Mouse (Mus musculus): ENCODE data around the gene Mgat5. TPM values are rescaled to one million over a fixed set of nuclear protein-coding genes. Genes with fewer than 3 reads are reported as not detected.

Gene Mgat5
- total and polyA plus RNA-seq, 3 experiments = 0.16 TPM; not detected in 2

DNA sequence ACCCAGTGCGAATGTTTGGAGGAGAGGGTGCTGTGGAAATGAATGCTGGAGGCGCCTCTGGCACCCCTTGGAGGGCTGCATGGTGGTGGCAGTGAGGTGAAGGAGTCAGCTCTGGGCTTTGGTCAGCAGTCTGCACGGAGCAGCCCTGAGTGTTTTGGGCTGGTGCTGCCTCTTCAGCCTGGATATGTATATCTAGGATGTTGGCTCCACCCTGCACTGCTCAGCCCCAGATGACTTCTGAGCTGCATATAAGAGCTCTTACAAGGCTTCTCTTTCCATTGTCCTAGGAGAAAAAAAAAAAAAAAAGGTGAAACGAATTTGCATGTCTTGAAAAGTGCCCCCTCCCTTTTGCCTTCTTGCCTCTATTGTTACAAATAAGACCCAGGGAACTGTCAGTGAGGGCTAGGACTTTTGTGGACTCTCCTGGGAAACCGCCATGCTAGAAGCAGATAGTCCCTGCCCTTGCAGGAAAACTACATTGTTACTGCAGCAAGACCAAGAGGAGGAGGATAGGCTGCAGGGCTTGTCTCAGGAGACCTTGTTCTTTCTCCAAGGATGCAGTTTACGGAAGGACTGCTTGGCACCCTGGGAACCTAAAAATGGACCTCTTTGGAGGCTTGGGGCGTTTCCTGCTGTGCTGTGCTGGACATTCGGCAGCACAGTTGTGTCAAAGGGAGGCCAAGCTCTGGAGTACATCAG is 109.0 kb downstream of the Mgat5 start:
- H3K9me3 ChIP-seq (replicated peaks) = peaks cover 76% of the 10 kb centered on the region
- H3K27me3 ChIP-seq (ENCODE audit: insufficient read depth, low read length) = no peaks in the 10 kb centered on the region
- ATAC-seq (ENCODE audit: extremely low read depth, insufficient number of reproducible peaks, low FRiP score, poor library complexity, severe bottlenecking) (no peak), DNase-seq (ENCODE audit: low spot score) (no peak)
- H3K4me1 ChIP-seq (ENCODE audit: insufficient read depth, low read depth, low read length) = no peaks in the 10 kb centered on the region
- H3K36me3 ChIP-seq (replicated peaks) = no peaks in the 10 kb centered on the region
- H3K4me3 ChIP-seq (ENCODE audit: low read depth, low read length) = no peak overlapping the region
- TF ChIP-seq GATA1 (IDR thresholded peaks at IDR 0.05; ENCODE audit: borderline replicate concordance, low read length) = no peak
- TF ChIP-seq TAL1 (conservative IDR thresholded peaks at IDR 0.05; ENCODE audit: low read depth, low read length) = no peak
- TF ChIP-seq GATA2 (IDR thresholded peaks at IDR 0.05; ENCODE audit: borderline replicate concordance, low read depth, low read length) = no peak
- no peak for TF ChIP-seq CTCF (IDR thresholded peaks at IDR 0.05; ENCODE audit: low read depth, low read length)
- no peak for TF ChIP-seq POLR2AphosphoS5 (IDR thresholded peaks at IDR 0.05; ENCODE audit: insufficient replicate concordance, low read depth, low read length)

DNA sequence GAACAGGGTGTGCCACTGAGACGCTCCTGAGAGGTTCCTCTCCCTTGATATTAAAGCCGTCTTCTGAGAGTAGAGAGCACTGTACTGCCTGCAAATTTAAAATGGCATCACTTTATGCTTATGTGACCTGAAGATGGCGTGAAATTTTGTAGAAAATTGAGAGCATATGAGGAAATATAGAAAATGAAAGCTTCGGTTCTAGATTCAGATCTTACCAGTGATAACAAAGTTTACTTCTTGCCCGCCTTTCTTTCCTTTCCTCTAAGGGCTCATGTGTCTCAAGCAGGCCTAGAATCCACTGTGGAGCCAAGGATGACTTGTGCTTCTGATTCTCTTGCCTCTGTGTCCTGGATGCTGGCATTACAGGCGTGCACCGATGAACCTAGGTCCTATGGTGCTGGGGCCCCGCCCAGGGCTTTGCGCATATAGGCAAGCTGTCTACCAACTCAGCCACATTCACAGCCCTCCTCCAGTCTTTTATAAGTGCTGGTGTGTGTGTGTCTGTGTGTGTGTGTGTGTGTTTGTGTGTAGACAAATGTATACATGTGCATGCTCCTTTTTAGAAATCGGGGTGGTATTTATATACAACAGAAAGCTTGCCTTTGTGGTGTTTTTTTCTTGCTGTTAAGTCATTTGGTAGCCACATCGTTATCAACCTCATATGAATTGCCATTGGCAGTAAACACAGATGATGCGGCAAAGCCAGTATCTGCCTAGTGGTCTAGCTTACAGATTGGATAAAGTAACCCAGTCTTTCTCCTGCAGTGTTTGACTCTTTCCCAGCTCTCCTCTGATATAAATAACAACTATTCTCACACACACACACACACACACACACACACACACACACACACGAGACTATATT is 111.2 kb downstream of the Mgat5 start:
- no peak for DNase-seq (ENCODE audit: low spot score)
- Histone ChIP-seq H3K27me3 (ENCODE audit: insufficient read depth, low read length) (no peaks in the 10 kb centered on the region), H3K36me3 (replicated peaks) (no peaks in the 10 kb centered on the region), H3K9me3 (replicated peaks) (peaks cover 74% of the 10 kb centered on the region), H3K4me1 (ENCODE audit: insufficient read depth, low read depth, low read length) (no peaks in the 10 kb centered on the region), H3K4me3 (ENCODE audit: low read depth, low read length) (no peak overlapping the region)
- no peak for ATAC-seq (ENCODE audit: extremely low read depth, insufficient number of reproducible peaks, low FRiP score, poor library complexity, severe bottlenecking)
- no peak for TF ChIP-seq CTCF (IDR thresholded peaks at IDR 0.05; ENCODE audit: low read depth, low read length)
- TF ChIP-seq TAL1 (conservative IDR thresholded peaks at IDR 0.05; ENCODE audit: low read depth, low read length) = no peak
- TF ChIP-seq POLR2AphosphoS5 (IDR thresholded peaks at IDR 0.05; ENCODE audit: insufficient replicate concordance, low read depth, low read length) = no peak
- no peak for TF ChIP-seq GATA1 (IDR thresholded peaks at IDR 0.05; ENCODE audit: borderline replicate concordance, low read length)
- no peak for TF ChIP-seq GATA2 (IDR thresholded peaks at IDR 0.05; ENCODE audit: borderline replicate concordance, low read depth, low read length)

DNA sequence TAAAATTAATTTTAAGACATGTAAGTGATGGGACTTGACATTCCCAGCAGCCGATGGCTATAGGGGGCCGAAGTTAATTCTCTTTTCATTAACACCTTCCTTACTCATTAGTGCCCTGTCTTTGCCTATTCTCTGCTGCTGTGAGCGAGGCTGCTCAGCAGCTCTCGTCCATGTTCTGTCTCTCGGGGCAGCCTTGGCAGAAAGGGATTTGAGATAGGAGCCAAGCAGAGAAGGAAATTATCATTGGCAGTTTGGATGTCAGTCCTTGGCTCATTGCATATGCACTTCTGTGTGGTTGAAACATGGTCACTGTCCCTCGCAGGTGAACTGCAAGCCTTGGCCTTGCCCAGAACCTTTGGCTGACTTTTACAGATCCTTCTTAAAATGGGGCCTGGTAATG is 111.8 kb downstream of the Mgat5 start:
- no peaks in the 10 kb centered on the region for H3K4me1 ChIP-seq (ENCODE audit: insufficient read depth, low read depth, low read length)

DNA sequence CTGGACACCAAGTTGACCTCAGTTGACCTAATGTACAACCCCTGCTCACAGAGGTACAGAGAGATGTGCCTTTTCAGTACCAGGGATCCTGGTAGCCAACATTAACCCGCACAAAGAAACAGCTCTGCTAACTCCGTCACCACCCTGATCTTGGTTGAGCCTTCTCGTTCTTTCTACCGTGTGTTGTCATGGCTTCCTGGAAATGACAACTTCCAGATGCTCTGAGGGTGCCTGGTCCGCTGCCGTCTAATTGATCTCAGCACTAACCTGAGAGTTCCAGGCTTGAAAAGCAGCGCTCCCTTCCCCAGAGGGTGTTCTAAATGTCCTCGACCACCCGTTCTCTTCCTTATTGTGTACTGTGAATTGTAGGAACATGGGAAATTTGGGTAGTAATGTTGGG is 112.7 kb downstream of the Mgat5 start:
- ATAC-seq (ENCODE audit: extremely low read depth, insufficient number of reproducible peaks, low FRiP score, poor library complexity, severe bottlenecking) (no peak), DNase-seq (ENCODE audit: low spot score) (no peak)
- peaks cover 78% of the 10 kb centered on the region for H3K9me3 ChIP-seq (replicated peaks)
- no peaks in the 10 kb centered on the region for H3K27me3 ChIP-seq (ENCODE audit: insufficient read depth, low read length)
- no peaks in the 10 kb centered on the region for H3K36me3 ChIP-seq (replicated peaks)
- no peak for TF ChIP-seq CTCF (IDR thresholded peaks at IDR 0.05; ENCODE audit: low read depth, low read length)
- TF ChIP-seq TAL1 (conservative IDR thresholded peaks at IDR 0.05; ENCODE audit: low read depth, low read length) = no peak
- no peak for TF ChIP-seq GATA1 (IDR thresholded peaks at IDR 0.05; ENCODE audit: borderline replicate concordance, low read length)
- no peak for TF ChIP-seq GATA2 (IDR thresholded peaks at IDR 0.05; ENCODE audit: borderline replicate concordance, low read depth, low read length)
- TF ChIP-seq POLR2AphosphoS5 (IDR thresholded peaks at IDR 0.05; ENCODE audit: insufficient replicate concordance, low read depth, low read length) = no peak
- no peaks in the 10 kb centered on the region for H3K4me1 ChIP-seq (ENCODE audit: insufficient read depth, low read depth, low read length)
- no peak overlapping the region for H3K4me3 ChIP-seq (ENCODE audit: low read depth, low read length)

More for the DNA sequence above, 111.8 kb downstream of the Mgat5 start:
- ATAC-seq (ENCODE audit: extremely low read depth, insufficient number of reproducible peaks, low FRiP score, poor library complexity, severe bottlenecking) = no peak
- no peaks in the 10 kb centered on the region for H3K36me3 ChIP-seq (replicated peaks)
- H3K9me3 ChIP-seq (replicated peaks) = peaks cover 78% of the 10 kb centered on the region
- TF ChIP-seq CTCF (IDR thresholded peaks at IDR 0.05; ENCODE audit: low read depth, low read length) (no peak), GATA1 (IDR thresholded peaks at IDR 0.05; ENCODE audit: borderline replicate concordance, low read length) (no peak), TAL1 (conservative IDR thresholded peaks at IDR 0.05; ENCODE audit: low read depth, low read length) (no peak), POLR2AphosphoS5 (IDR thresholded peaks at IDR 0.05; ENCODE audit: insufficient replicate concordance, low read depth, low read length) (no peak), GATA2 (IDR thresholded peaks at IDR 0.05; ENCODE audit: borderline replicate concordance, low read depth, low read length) (no peak)
- H3K4me3 ChIP-seq (ENCODE audit: low read depth, low read length) = no peak overlapping the region
- no peak for DNase-seq (ENCODE audit: low spot score)
- no peaks in the 10 kb centered on the region for H3K27me3 ChIP-seq (ENCODE audit: insufficient read depth, low read length)

DNA sequence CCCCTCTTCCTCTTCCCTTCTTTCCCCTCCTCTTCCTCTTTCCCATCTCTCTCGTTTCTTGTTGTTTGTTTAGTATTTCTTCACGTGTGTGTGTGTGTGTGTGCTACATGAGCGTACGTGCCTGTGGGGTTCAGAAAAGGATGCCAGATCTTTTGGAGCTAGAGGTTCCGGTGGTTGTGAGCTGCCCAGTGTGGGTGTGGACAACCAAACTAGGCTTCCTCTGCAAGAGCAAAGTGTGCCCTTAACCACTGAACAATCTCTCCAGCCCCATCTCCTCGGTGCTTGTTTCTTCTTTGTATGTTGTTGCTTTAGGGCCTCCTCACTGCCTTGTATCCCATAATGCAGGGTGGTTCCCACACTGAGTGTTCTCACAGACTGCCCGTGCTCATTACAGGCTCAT is 113.7 kb downstream of the Mgat5 start:
- no peak for DNase-seq (ENCODE audit: low spot score)
- Histone ChIP-seq H3K4me1 (ENCODE audit: insufficient read depth, low read depth, low read length) (no peaks in the 10 kb centered on the region), H3K27me3 (ENCODE audit: insufficient read depth, low read length) (no peaks in the 10 kb centered on the region), H3K9me3 (replicated peaks) (peaks cover 80% of the 10 kb centered on the region), H3K4me3 (ENCODE audit: low read depth, low read length) (no peak overlapping the region), H3K36me3 (replicated peaks) (no peaks in the 10 kb centered on the region)
- no peak for ATAC-seq (ENCODE audit: extremely low read depth, insufficient number of reproducible peaks, low FRiP score, poor library complexity, severe bottlenecking)
- TF ChIP-seq GATA1 (IDR thresholded peaks at IDR 0.05; ENCODE audit: borderline replicate concordance, low read length) (no peak), GATA2 (IDR thresholded peaks at IDR 0.05; ENCODE audit: borderline replicate concordance, low read depth, low read length) (no peak), POLR2AphosphoS5 (IDR thresholded peaks at IDR 0.05; ENCODE audit: insufficient replicate concordance, low read depth, low read length) (no peak), CTCF (IDR thresholded peaks at IDR 0.05; ENCODE audit: low read depth, low read length) (no peak), TAL1 (conservative IDR thresholded peaks at IDR 0.05; ENCODE audit: low read depth, low read length) (no peak)

DNA sequence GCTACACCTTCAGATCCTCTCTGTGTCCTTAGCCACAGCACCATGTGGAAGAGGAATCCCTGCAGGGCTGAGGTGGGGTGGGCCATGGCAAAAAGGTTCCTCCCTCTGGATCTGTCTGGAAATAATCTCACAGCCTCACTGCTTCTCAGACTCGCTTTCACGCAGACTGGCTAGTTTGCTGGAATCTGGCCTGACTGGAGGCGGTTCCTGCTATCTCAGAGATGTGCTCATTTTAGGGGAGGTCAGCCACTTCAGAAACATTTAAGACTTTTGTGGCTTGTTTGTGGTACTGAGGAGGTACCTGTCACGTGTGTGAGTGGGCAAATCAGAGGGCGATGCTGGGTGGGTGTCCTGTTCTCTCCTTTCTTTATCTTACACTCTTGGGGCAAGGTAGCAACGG is 115.0 kb downstream of the Mgat5 start:
- DNase-seq (ENCODE audit: low spot score) (no peak), ATAC-seq (ENCODE audit: extremely low read depth, insufficient number of reproducible peaks, low FRiP score, poor library complexity, severe bottlenecking) (no peak)
- peaks cover 76% of the 10 kb centered on the region for H3K9me3 ChIP-seq (replicated peaks)
- H3K36me3 ChIP-seq (replicated peaks) = no peaks in the 10 kb centered on the region
- TF ChIP-seq POLR2AphosphoS5 (IDR thresholded peaks at IDR 0.05; ENCODE audit: insufficient replicate concordance, low read depth, low read length) (no peak), GATA2 (IDR thresholded peaks at IDR 0.05; ENCODE audit: borderline replicate concordance, low read depth, low read length) (no peak), TAL1 (conservative IDR thresholded peaks at IDR 0.05; ENCODE audit: low read depth, low read length) (no peak), GATA1 (IDR thresholded peaks at IDR 0.05; ENCODE audit: borderline replicate concordance, low read length) (no peak), CTCF (IDR thresholded peaks at IDR 0.05; ENCODE audit: low read depth, low read length) (no peak)
- H3K4me1 ChIP-seq (ENCODE audit: insufficient read depth, low read depth, low read length) = no peaks in the 10 kb centered on the region
- H3K4me3 ChIP-seq (ENCODE audit: low read depth, low read length) = no peak overlapping the region
- no peaks in the 10 kb centered on the region for H3K27me3 ChIP-seq (ENCODE audit: insufficient read depth, low read length)

All from G1E (cell line).